Mouse (Mus musculus): Measurements from ENCODE around the gene Grk3.

Gene Grk3

GRCm38 (mm10) chr5:112936632-112937031 is 79.0 kb downstream of the Grk3 start:
- DNase-seq (ENCODE audit: low spot score in 2 of 2), result no peak

GRCm38 (mm10) chr5:112935436-112935835 is 80.2 kb downstream of the Grk3 start:
- no peak for DNase-seq (ENCODE audit: low spot score in 2 of 2)

GRCm38 (mm10) chr5:112932878-112933567 is 82.6 kb downstream of the Grk3 start:
- no peak for DNase-seq (ENCODE audit: low spot score in 2 of 2)

- no peak for DNase-seq (ENCODE audit: low spot score in 2 of 2)
Observed at GRCm38 (mm10) chr5:112931901-112932300, 83.7 kb downstream of the Grk3 start.

GRCm38 (mm10) chr5:112928201-112928881 is 87.2 kb downstream of the Grk3 start:
- no peak for DNase-seq (ENCODE audit: low spot score in 2 of 2)

- no peak for DNase-seq (ENCODE audit: low spot score in 2 of 2)
Observed at GRCm38 (mm10) chr5:112925422-112925821, 90.2 kb downstream of the Grk3 start.

GRCm38 (mm10) chr5:112924806-112925205 is 90.8 kb downstream of the Grk3 start:
- DNase-seq (ENCODE audit: low spot score in 2 of 2), result no peak

GRCm38 (mm10) chr5:112923841-112924240 is 91.8 kb downstream of the Grk3 start:
- no peak for DNase-seq (ENCODE audit: low spot score in 2 of 2)

- no peak for DNase-seq (ENCODE audit: low spot score in 2 of 2)
Observed at GRCm38 (mm10) chr5:112921914-112922313, 93.7 kb downstream of the Grk3 start.

- DNase-seq (ENCODE audit: low spot score in 2 of 2), result no peak
Observed at GRCm38 (mm10) chr5:112910381-112910780, 105.2 kb downstream of the Grk3 start.

GRCm38 (mm10) chr5:112908169-112908614 is 107.4 kb downstream of the Grk3 start:
- no peak for DNase-seq (ENCODE audit: low spot score in 2 of 2)

- DNase-seq (ENCODE audit: low spot score in 2 of 2), result no peak
Observed at GRCm38 (mm10) chr5:112907504-112907903, 108.1 kb downstream of the Grk3 start.

- no peak for DNase-seq (ENCODE audit: low spot score in 2 of 2)
Observed at GRCm38 (mm10) chr5:112895674-112896654, 119.6 kb downstream of the Grk3 start, which contains the start of gene Myo18b. TSS of gene Myo18b (minus strand) at chr5:112896362.

GRCm38 (mm10) chr5:112893462-112894060 is 122.0 kb downstream of the Grk3 start:
- DNase-seq (ENCODE audit: low spot score in 2 of 2), result no peak

GRCm38 (mm10) chr5:112892411-112892810 is 123.2 kb downstream of the Grk3 start:
- DNase-seq (ENCODE audit: low spot score in 2 of 2), result no peak

GRCm38 (mm10) chr5:112888651-112889050 is 126.9 kb downstream of the Grk3 start:
- no peak for DNase-seq (ENCODE audit: low spot score in 2 of 2)

GRCm38 (mm10) chr5:112886687-112887491 is 128.7 kb downstream of the Grk3 start:
- DNase-seq (ENCODE audit: low spot score in 2 of 2), result no peak

- no peak for DNase-seq (ENCODE audit: low spot score in 2 of 2)
Observed at GRCm38 (mm10) chr5:112877391-112878115, 138.0 kb downstream of the Grk3 start.

GRCm38 (mm10) chr5:112876846-112877390 is 138.7 kb downstream of the Grk3 start:
- DNase-seq (ENCODE audit: low spot score in 2 of 2), result peak in 1 of 2 experiments; percentile 13

- no peak for DNase-seq (ENCODE audit: low spot score in 2 of 2)
Observed at GRCm38 (mm10) chr5:112872999-112873398, 142.6 kb downstream of the Grk3 start.
